Mouse (Mus musculus): Measurements from ENCODE around the gene H2afy2. TPM values are rescaled to one million over a fixed set of nuclear protein-coding genes. Genes with fewer than 3 reads are reported as not detected.

Gene H2afy2
- total and polyA plus RNA-seq, 2 experiments from 2014 or later: 17.0 to 22.8 TPM

- no peak overlapping the region for H3K27ac ChIP-seq (ENCODE audit: low read depth)
- H3K36me3 ChIP-seq (replicated peaks; ENCODE audit: control insufficient read depth, insufficient read depth, low read length): peaks cover 50% of the 10 kb centered on the region
- no peak overlapping the region for H3K9ac ChIP-seq (replicated peaks; ENCODE audit: low read depth, low read length)
- WGBS: 94% methylated on average over 13 of the region's 13 CpGs
- no peaks in the 10 kb centered on the region for H3K27me3 ChIP-seq (ENCODE audit: control insufficient read depth, insufficient read depth, low read length)
- DNase-seq (ENCODE audit: low spot score) (no peak), ATAC-seq (ENCODE audit: insufficient read depth, low read depth) (no peak)
- H3K9me3 ChIP-seq (replicated peaks; ENCODE audit: control insufficient read depth, low read length): no peaks in the 10 kb centered on the region; the same call in 1 of the 2 replicates
- no peak for TF ChIP-seq CTCF (IDR thresholded peaks at IDR 0.05; ENCODE audit: low read depth)
- no peak for TF ChIP-seq EP300 (IDR thresholded peaks at IDR 0.05; ENCODE audit: low read depth)
- no peaks in the 10 kb centered on the region; the same call in 1 of the 2 replicates for H3K4me1 ChIP-seq (ENCODE audit: control insufficient read depth, insufficient read depth)
- H3K4me3 ChIP-seq (ENCODE audit: low read depth, low read length): no peak overlapping the region
- no peak overlapping the region for H3K4me2 ChIP-seq (ENCODE audit: low read depth, low read length)
Observed at GRCm38 (mm10) chr10:61747302-61747701, 36.6 kb downstream of the H2afy2 start.

GRCm38 (mm10) chr10:61745133-61745532 lies 38.8 kb downstream of the H2afy2 start:
- no peaks in the 10 kb centered on the region for H3K4me1 ChIP-seq (ENCODE audit: control insufficient read depth, insufficient read depth)
- no peak for TF ChIP-seq EP300 (IDR thresholded peaks at IDR 0.05; ENCODE audit: low read depth)
- peak; percentile 37 for TF ChIP-seq CTCF (IDR thresholded peaks at IDR 0.05; ENCODE audit: low read depth)

DNA sequence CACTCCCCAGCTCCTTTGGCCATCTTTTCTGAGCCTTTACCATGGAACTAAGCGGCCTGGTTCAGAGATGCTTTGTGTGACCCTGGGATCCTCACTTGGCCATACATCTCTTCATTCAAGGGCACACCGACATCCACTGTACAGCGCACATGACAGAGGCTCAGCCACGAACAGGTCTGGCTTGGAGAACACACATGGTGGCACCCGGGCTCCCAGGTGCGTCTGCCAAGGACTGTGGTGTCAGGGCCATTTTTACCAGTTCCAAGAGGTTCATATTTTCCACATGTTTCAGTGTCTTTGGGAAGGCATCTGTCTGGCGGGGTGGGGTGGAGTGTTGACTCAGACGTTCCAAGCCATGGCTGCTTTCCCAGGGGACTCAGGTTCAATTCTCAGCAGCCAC lies 41.6 kb downstream of the H2afy2 start:
- H3K4me1 ChIP-seq (ENCODE audit: control insufficient read depth, insufficient read depth): no peaks in the 10 kb centered on the region
- H3K36me3 ChIP-seq (replicated peaks; ENCODE audit: control insufficient read depth, insufficient read depth, low read length): peaks cover 62% of the 10 kb centered on the region
- no peaks in the 10 kb centered on the region; the same call in 1 of the 2 replicates for H3K9me3 ChIP-seq (replicated peaks; ENCODE audit: control insufficient read depth, low read length)
- H3K9ac ChIP-seq (replicated peaks; ENCODE audit: low read depth, low read length): no peak overlapping the region
- H3K4me2 ChIP-seq (ENCODE audit: low read depth, low read length): no peak overlapping the region
- no peak overlapping the region for H3K4me3 ChIP-seq (ENCODE audit: low read depth, low read length)
- WGBS: 89% methylated on average over 8 of the region's 8 CpGs
- no peaks in the 10 kb centered on the region for H3K27me3 ChIP-seq (ENCODE audit: control insufficient read depth, insufficient read depth, low read length)
- no peak overlapping the region for H3K27ac ChIP-seq (ENCODE audit: low read depth)
- no peak for DNase-seq (ENCODE audit: low spot score)
- ATAC-seq (ENCODE audit: insufficient read depth, low read depth): no peak
- no peak for TF ChIP-seq CTCF (IDR thresholded peaks at IDR 0.05; ENCODE audit: low read depth)
- TF ChIP-seq EP300 (IDR thresholded peaks at IDR 0.05; ENCODE audit: low read depth): no peak

More at GRCm38 (mm10) chr10:61745133-61745532, 38.8 kb downstream of the H2afy2 start:
- no peaks in the 10 kb centered on the region; the same call in 1 of the 2 replicates for H3K9me3 ChIP-seq (replicated peaks; ENCODE audit: control insufficient read depth, low read length)
- no peak for DNase-seq (ENCODE audit: low spot score)
- no peak overlapping the region for H3K9ac ChIP-seq (replicated peaks; ENCODE audit: low read depth, low read length)
- H3K27ac ChIP-seq (ENCODE audit: low read depth): no peak overlapping the region
- no peak overlapping the region for H3K4me2 ChIP-seq (ENCODE audit: low read depth, low read length)
- no peaks in the 10 kb centered on the region for H3K27me3 ChIP-seq (ENCODE audit: control insufficient read depth, insufficient read depth, low read length)
- H3K4me3 ChIP-seq (ENCODE audit: low read depth, low read length): no peak overlapping the region
- ATAC-seq (ENCODE audit: insufficient read depth, low read depth): no peak
- 89% methylated on average over 4 of the region's 4 CpGs for WGBS
- peaks cover 61% of the 10 kb centered on the region for H3K36me3 ChIP-seq (replicated peaks; ENCODE audit: control insufficient read depth, insufficient read depth, low read length)

- TF ChIP-seq CTCF (IDR thresholded peaks at IDR 0.05; ENCODE audit: low read depth) (no peak), EP300 (IDR thresholded peaks at IDR 0.05; ENCODE audit: low read depth) (no peak)
- DNase-seq (ENCODE audit: low spot score) (no peak), ATAC-seq (ENCODE audit: insufficient read depth, low read depth) (no peak)
- no peak overlapping the region for H3K4me2 ChIP-seq (ENCODE audit: low read depth, low read length)
- no peak overlapping the region for H3K9ac ChIP-seq (replicated peaks; ENCODE audit: low read depth, low read length)
- 79% methylated on average over 4 of the region's 4 CpGs for WGBS
- H3K4me3 ChIP-seq (ENCODE audit: low read depth, low read length): no peak overlapping the region
- H3K9me3 ChIP-seq (replicated peaks; ENCODE audit: control insufficient read depth, low read length): no peaks in the 10 kb centered on the region; the same call in 1 of the 2 replicates
- no peaks in the 10 kb centered on the region for H3K4me1 ChIP-seq (ENCODE audit: control insufficient read depth, insufficient read depth)
- H3K36me3 ChIP-seq (replicated peaks; ENCODE audit: control insufficient read depth, insufficient read depth, low read length): peaks cover 60% of the 10 kb centered on the region
- H3K27ac ChIP-seq (ENCODE audit: low read depth): no peak overlapping the region
- no peaks in the 10 kb centered on the region for H3K27me3 ChIP-seq (ENCODE audit: control insufficient read depth, insufficient read depth, low read length)
Observed at GRCm38 (mm10) chr10:61741873-61742272, 42.1 kb downstream of the H2afy2 start.

GRCm38 (mm10) chr10:61741306-61741705 lies 42.6 kb downstream of the H2afy2 start:
- Histone ChIP-seq H3K27ac (ENCODE audit: low read depth) (no peak overlapping the region), H3K4me3 (ENCODE audit: low read depth, low read length) (no peak overlapping the region), H3K4me2 (ENCODE audit: low read depth, low read length) (no peak overlapping the region), H3K27me3 (ENCODE audit: control insufficient read depth, insufficient read depth, low read length) (no peaks in the 10 kb centered on the region), H3K4me1 (ENCODE audit: control insufficient read depth, insufficient read depth) (no peaks in the 10 kb centered on the region), H3K36me3 (replicated peaks; ENCODE audit: control insufficient read depth, insufficient read depth, low read length) (peaks cover 55% of the 10 kb centered on the region), H3K9ac (replicated peaks; ENCODE audit: low read depth, low read length) (no peak overlapping the region), H3K9me3 (replicated peaks; ENCODE audit: control insufficient read depth, low read length) (no peaks in the 10 kb centered on the region; the same call in 1 of the 2 replicates)
- 59% methylated on average over 1 of the region's 1 CpGs for WGBS
- TF ChIP-seq CTCF (IDR thresholded peaks at IDR 0.05; ENCODE audit: low read depth) (no peak), EP300 (IDR thresholded peaks at IDR 0.05; ENCODE audit: low read depth) (no peak)
- DNase-seq (ENCODE audit: low spot score) (no peak), ATAC-seq (ENCODE audit: insufficient read depth, low read depth) (no peak)

- no peak for TF ChIP-seq CTCF (IDR thresholded peaks at IDR 0.05; ENCODE audit: low read depth)
- TF ChIP-seq EP300 (IDR thresholded peaks at IDR 0.05; ENCODE audit: low read depth): no peak
- Histone ChIP-seq H3K4me3 (ENCODE audit: low read depth, low read length) (no peak overlapping the region), H3K36me3 (replicated peaks; ENCODE audit: control insufficient read depth, insufficient read depth, low read length) (peaks cover 39% of the 10 kb centered on the region), H3K27me3 (ENCODE audit: control insufficient read depth, insufficient read depth, low read length) (no peaks in the 10 kb centered on the region), H3K4me1 (ENCODE audit: control insufficient read depth, insufficient read depth) (no peaks in the 10 kb centered on the region), H3K9me3 (replicated peaks; ENCODE audit: control insufficient read depth, low read length) (no peaks in the 10 kb centered on the region), H3K4me2 (ENCODE audit: low read depth, low read length) (no peak overlapping the region), H3K27ac (ENCODE audit: low read depth) (no peak overlapping the region), H3K9ac (replicated peaks; ENCODE audit: low read depth, low read length) (no peak overlapping the region)
- ATAC-seq (ENCODE audit: insufficient read depth, low read depth) (no peak), DNase-seq (ENCODE audit: low spot score) (no peak)
- 81% methylated on average over 4 of the region's 4 CpGs for WGBS
Observed at GRCm38 (mm10) chr10:61738126-61738525, 45.8 kb downstream of the H2afy2 start.
